Mouse (Mus musculus): ENCODE data around the gene Uqcr10. TPM values are rescaled to one million over a fixed set of nuclear protein-coding genes. Genes with fewer than 3 reads are reported as not detected.

Gene Uqcr10
- total RNA-seq, 2 experiments from 2014 or later: 996 to 1,016 TPM

GRCm38 (mm10) chr11:4677250-4677872, 26.8 kb downstream of the Uqcr10 start:
- DNase-seq: no peak

DNA sequence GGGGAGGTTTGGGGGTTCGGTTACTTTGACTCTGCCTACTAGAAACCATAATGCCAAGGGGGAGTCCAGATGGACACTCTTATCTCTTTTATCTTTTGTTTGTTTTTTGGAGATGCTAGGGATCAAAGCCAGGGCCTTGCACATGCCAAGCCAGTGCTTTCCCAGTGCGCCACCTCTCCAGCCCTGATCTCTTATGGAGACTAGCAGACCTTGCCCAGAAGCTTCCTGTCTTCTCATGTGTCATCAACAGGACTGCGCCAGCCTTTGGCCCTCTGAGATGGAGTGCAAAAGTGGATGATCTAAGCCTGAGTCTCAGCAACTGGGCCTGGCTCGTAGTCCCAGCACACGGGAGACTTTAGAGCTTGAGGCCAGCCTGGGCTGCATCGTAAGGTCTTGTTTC, 28.4 kb downstream of the Uqcr10 start:
- no peak for DNase-seq

- no peak for DNase-seq
These were observed 29.0 kb downstream of the Uqcr10 start for GRCm38 (mm10) chr11:4675126-4675562.

GRCm38 (mm10) chr11:4674593-4674992, 29.5 kb downstream of the Uqcr10 start:
- DNase-seq: no peak

GRCm38 (mm10) chr11:4671736-4672135, 32.4 kb downstream of the Uqcr10 start:
- DNase-seq: no peak

- DNase-seq: no peak
These were observed 41.7 kb downstream of the Uqcr10 start for GRCm38 (mm10) chr11:4662496-4662878.

DNA sequence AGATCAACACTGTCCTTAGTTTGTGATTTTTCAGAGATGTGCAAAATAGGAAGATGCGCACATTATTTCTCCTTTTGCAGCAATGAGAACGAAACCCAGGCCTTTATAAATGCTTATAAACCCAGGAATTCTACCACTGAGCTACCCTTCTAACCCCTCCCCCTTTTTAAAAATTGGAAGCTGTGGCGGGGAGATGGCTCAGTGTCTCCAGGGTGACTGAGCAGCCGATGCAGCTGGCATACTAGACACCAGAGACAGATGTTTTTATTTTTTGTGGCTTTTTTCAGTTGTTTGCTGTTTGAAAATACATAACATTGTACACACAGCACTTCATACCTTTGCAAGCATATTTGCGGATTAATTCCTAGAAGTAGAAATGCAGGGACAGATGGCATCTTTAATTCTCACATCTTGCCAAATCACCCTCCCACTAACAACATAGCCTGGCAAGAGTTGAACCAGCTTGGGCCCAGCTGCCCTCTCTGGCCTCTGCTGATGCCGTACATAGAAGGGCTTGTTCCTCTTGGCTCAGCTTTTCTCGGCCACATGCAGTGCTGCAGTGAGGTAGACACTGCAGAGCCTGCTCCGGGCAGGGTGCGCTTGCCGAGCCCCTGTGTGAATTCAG, 42.2 kb downstream of the Uqcr10 start:
- DNase-seq: no peak

- no peak for DNase-seq
These were observed 42.8 kb downstream of the Uqcr10 start for GRCm38 (mm10) chr11:4661324-4661723.

DNA sequence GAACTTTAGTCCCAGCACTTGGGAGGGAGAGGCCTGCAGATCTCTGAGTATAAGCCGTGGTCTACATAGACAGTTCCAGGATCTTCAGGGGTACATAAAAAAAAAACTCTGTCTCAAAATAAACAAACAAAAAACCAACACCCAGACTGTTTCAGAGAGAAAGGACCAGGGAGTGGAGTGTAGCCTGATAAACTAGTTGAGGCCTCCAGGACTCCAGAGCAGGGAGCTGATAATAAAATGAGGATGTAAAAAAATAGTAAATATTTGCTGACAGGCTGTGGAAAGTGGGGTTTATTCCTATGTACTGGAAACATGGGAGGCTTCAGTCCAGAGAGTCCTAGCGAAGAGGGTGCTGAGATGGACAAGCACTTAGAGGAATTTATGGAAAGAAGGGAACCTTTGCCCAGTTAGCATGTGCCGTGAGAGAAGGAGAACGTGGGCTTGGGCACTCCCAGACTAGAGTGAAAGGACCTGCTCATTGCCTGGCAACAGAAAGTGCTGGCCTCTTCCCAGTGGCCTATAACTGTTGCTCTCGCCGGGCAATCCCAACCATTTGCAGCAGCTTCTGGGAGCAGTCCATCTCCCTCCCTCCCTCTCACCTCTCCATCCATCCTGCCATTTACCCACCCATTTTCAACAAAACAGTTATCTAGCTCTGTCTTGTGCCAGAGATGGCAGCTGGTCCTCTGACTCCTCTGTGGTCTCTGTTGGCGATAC, 43.7 kb downstream of the Uqcr10 start:
- DNase-seq: no peak

DNA sequence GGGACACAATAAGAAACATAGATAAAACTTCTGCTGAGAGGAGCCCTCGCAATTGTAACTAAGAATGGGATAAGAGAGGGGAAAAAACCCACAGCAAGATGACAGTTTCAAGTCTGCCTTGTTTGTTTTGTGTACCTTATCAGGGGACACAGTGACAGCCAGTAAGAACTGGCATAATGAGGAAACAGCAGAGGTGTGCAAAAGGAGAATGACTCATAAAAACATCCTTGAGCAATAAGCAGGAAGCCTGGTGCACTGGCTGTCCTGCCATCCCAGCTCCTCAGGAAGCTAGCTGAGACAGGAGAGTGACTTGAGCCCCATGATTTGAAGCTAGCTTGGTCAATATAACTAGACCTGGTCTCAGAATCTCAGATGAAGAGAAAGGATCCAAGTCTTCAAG, 44.3 kb downstream of the Uqcr10 start:
- no peak for DNase-seq

Other genes starting within 250 kb of the Uqcr10 start
- gene Mtmr3, start 109.5 kb downstream of the Uqcr10 start, total RNA-seq (2021): 10 to 100 TPM; 36.5 to 41.4 TPM
- not detected for gene Gm11032, start 84.3 kb downstream of the Uqcr10 start, total RNA-seq (2021)
- 10 to 100 TPM; 14.2 to 14.7 TPM for gene Ascc2, start 66.6 kb downstream of the Uqcr10 start, total RNA-seq (2021)
- 10 to 100 TPM; 20.4 to 20.9 TPM for gene Zmat5, start 336 bp upstream of the Uqcr10 start, total RNA-seq (2021)
- gene Cabp7, start 42.4 kb upstream of the Uqcr10 start, total RNA-seq (2021): under 1 TPM; 0.64 to 0.80 TPM
- 10 to 100 TPM; 42.0 to 46.6 TPM for gene Nf2, start 145.2 kb upstream of the Uqcr10 start, total RNA-seq (2021)
- gene Nipsnap1, start 169.6 kb upstream of the Uqcr10 start, total RNA-seq (2021): 1 to 10 TPM in 1 of 2 experiments, under 1 TPM in 1; 0.64 to 1.1 TPM
- 10 to 100 TPM; 11.7 to 14.5 TPM for gene Thoc5, start 191.0 kb upstream of the Uqcr10 start, total RNA-seq (2021)
- gene Nefh, start 243.7 kb upstream of the Uqcr10 start, total RNA-seq (2021): not detected

Data from gastrocnemius, postnatal 25 days (tissue).